Mouse (Mus musculus): ENCODE data around the gene Ube2t.

DNA sequence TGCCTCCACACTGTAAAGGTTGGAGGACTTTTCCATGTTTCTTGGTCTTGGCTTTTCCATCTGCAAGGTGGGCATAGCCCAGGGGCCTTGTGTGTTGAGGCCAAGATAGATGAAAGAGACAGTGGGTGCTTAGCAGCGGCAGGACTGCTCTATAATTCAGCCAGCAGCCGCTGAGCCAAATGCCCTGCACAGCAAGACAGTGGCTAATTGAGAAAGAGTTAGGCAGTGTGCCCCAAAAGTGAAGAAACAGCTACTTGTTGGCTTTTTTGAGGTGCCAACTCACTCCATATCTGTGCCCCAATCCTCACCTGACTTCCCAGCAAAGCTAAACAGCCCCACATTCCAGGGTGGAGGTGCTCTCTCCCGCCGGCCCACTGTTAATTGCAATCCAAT, 57.4 kb downstream of the Ube2t start:
- TF ChIP-seq CTCF (IDR thresholded peaks at IDR 0.05; ENCODE audit: low read depth, low read length) (no peak), GATA1 (IDR thresholded peaks at IDR 0.05; ENCODE audit: borderline replicate concordance, low read length) (no peak), TAL1 (conservative IDR thresholded peaks at IDR 0.05; ENCODE audit: low read depth, low read length) (no peak), GATA2 (IDR thresholded peaks at IDR 0.05; ENCODE audit: borderline replicate concordance, low read depth, low read length) (no peak), POLR2AphosphoS5 (IDR thresholded peaks at IDR 0.05; ENCODE audit: insufficient replicate concordance, low read depth, low read length) (no peak)
